Mouse (Mus musculus) hindbrain, embryonic 14.5 days (tissue): ENCODE data around the gene Emilin2. TPM values are rescaled to one million over a fixed set of nuclear protein-coding genes. Genes with fewer than 3 reads are reported as not detected.
A peak's percentile ranks its signal among the peaks of the same experiment; 100 is the strongest.

Experiments used
- ATAC-seq: fragments of 200-750 bp; cut with Nextera tagmentation; 2 replicates; pipeline ENCODE4 v1.8.0; 2017; ENCODE audit warnings: moderate number of reproducible peaks, mild to moderate bottlenecking, moderate TSS enrichment, moderate library complexity; ENCODE audit not compliant: low FRiP score
- DNase-seq: peaks from one replicate; pipeline ENCODE4 v3.0.0-alpha.2; 2015; ENCODE audit warnings: low spot score
- H3K27ac ChIP-seq: fragments of 300-500 bp; sonication (generic); 2 replicates; pipeline ENCODE4 v1.5.1; 2014; ENCODE audit warnings: mild to moderate bottlenecking, moderate library complexity
- H3K27me3 ChIP-seq: fragments of 300-500 bp; sonication (generic); 2 replicates; pipeline ENCODE4 v1.6.1; 2014; ENCODE audit warnings: mild to moderate bottlenecking, low read length, mixed read lengths; ENCODE audit not compliant: control insufficient read depth, insufficient read depth
- H3K36me3 ChIP-seq: fragments of 300-500 bp; sonication (generic); replicated peaks from 2 replicates; pipeline ENCODE4 v1.6.1; 2014; ENCODE audit not compliant: control insufficient read depth, insufficient read depth
- H3K4me1 ChIP-seq: fragments of 300-500 bp; sonication (generic); replicated peaks from 2 replicates; pipeline ENCODE4 v1.6.1; 2014; ENCODE audit warnings: antibody characterized with exemption, low read length, mixed read lengths; ENCODE audit not compliant: control insufficient read depth, insufficient read depth
- H3K4me2 ChIP-seq: fragments of 300-500 bp; sonication (generic); replicated peaks from 2 replicates; pipeline ENCODE4 v1.6.1; 2014; ENCODE audit warnings: mild to moderate bottlenecking, moderate library complexity
- H3K4me3 ChIP-seq: fragments of 300-500 bp; sonication (generic); replicated peaks from 2 replicates; pipeline ENCODE4 v1.5.1; 2014; ENCODE audit warnings: mild to moderate bottlenecking, low read length
- H3K9ac ChIP-seq: fragments of 300-500 bp; sonication (generic); 2 replicates; pipeline ENCODE4 v1.6.1; 2014
- H3K9me3 ChIP-seq: fragments of 300-500 bp; sonication (generic); 2 replicates; pipeline ENCODE4 v1.6.1; 2016; ENCODE audit warnings: low read length; ENCODE audit not compliant: control insufficient read depth
- WGBS: fragments of 180-500 bp; shearing (Covaris S2); extraction: QIAGEN DNeasy Blood & Tissue Kit; methylation state at CpG from one replicate; pipeline ENCODE4 v1.1.7; 2014; 5-methylcytosine and 5-hydroxymethylcytosine counted together
- polyA plus RNA-seq: library from polyadenylated mRNA; unstranded; fragments of >200 nt; fragmentation: Nextera tagmentation; extraction: Ambion mirVana; gene quantifications from 2 replicates; pipeline ENCODE4 v1.2.1, GENCODE M21; 2014

Emilin2 gene
- polyA plus RNA-seq = 2.3 and 2.5 TPM in 2 replicates

GRCm38 (mm10) chr17:71311340-71312171, at the start of gene Emilin2:
Gene Emilin2 (minus strand): TSS chr17:71311978.
- ATAC-seq (no peak), DNase-seq (no peak)
- peak within 1 kb of the TSS; percentile 56 for H3K9ac ChIP-seq
- 6% methylated on average over 20 of the region's 20 CpGs for WGBS
- H3K4me2 ChIP-seq = peak within 1 kb of the TSS; percentile 90
- no peak within 1 kb of the TSS for H3K27ac ChIP-seq
- no peaks in the 10 kb centered on the region for H3K9me3 ChIP-seq
- peak within 1 kb of the TSS; percentile 48 for H3K4me3 ChIP-seq
- H3K27me3 ChIP-seq = peaks cover 25% of the 10 kb centered on the region
- no peaks in the 10 kb centered on the region; the same call in 1 of the 2 replicates for H3K4me1 ChIP-seq
- no peaks in the 10 kb centered on the region for H3K36me3 ChIP-seq

GRCm38 (mm10) chr17:71355526-71355925, 43.7 kb upstream of the Emilin2 start:
- no peak overlapping the region for H3K9ac ChIP-seq
- no peaks in the 10 kb centered on the region for H3K4me1 ChIP-seq
- H3K4me3 ChIP-seq = no peak overlapping the region
- no peaks in the 10 kb centered on the region for H3K9me3 ChIP-seq
- no peak for DNase-seq
- H3K27ac ChIP-seq = no peak overlapping the region
- no peaks in the 10 kb centered on the region for H3K27me3 ChIP-seq
- peaks cover 55% of the 10 kb centered on the region for H3K36me3 ChIP-seq
- 89% methylated on average over 3 of the region's 3 CpGs for WGBS
- ATAC-seq = no peak
- no peak overlapping the region for H3K4me2 ChIP-seq

GRCm38 (mm10) chr17:71354205-71354604, 42.4 kb upstream of the Emilin2 start:
- Histone ChIP-seq H3K4me1 (no peaks in the 10 kb centered on the region), H3K36me3 (peaks cover 54% of the 10 kb centered on the region), H3K4me3 (no peak overlapping the region), H3K9ac (no peak overlapping the region), H3K27me3 (no peaks in the 10 kb centered on the region), H3K27ac (no peak overlapping the region), H3K9me3 (no peaks in the 10 kb centered on the region), H3K4me2 (no peak overlapping the region)
- no peak for DNase-seq
- ATAC-seq = no peak
- 96% methylated on average over 11 of the region's 11 CpGs for WGBS

- 84% methylated on average over 3 of the region's 3 CpGs for WGBS
- ATAC-seq = no peak
These were observed 36.4 kb upstream of the Emilin2 start for GRCm38 (mm10) chr17:71348188-71348587.

GRCm38 (mm10) chr17:71342006-71342405, 30.2 kb upstream of the Emilin2 start:
- H3K4me2 ChIP-seq = no peak overlapping the region
- H3K27ac ChIP-seq = no peak overlapping the region
- no peak overlapping the region for H3K4me3 ChIP-seq
- H3K27me3 ChIP-seq = no peaks in the 10 kb centered on the region
- H3K9me3 ChIP-seq = no peaks in the 10 kb centered on the region
- ATAC-seq (no peak), DNase-seq (no peak)
- 90% methylated on average over 3 of the region's 3 CpGs for WGBS
- peaks cover 29% of the 10 kb centered on the region for H3K36me3 ChIP-seq
- no peak overlapping the region for H3K9ac ChIP-seq
- no peaks in the 10 kb centered on the region for H3K4me1 ChIP-seq

More at GRCm38 (mm10) chr17:71348188-71348587, 36.4 kb upstream of the Emilin2 start:
- Histone ChIP-seq H3K27ac (no peak overlapping the region), H3K9me3 (no peaks in the 10 kb centered on the region), H3K4me2 (no peak overlapping the region), H3K4me3 (no peak overlapping the region), H3K36me3 (peaks cover 73% of the 10 kb centered on the region), H3K9ac (no peak overlapping the region), H3K4me1 (no peaks in the 10 kb centered on the region), H3K27me3 (no peaks in the 10 kb centered on the region)
- no peak for DNase-seq

- DNase-seq = no peak
These were observed 26.8 kb upstream of the Emilin2 start for GRCm38 (mm10) chr17:71338627-71339026.

GRCm38 (mm10) chr17:71337546-71337945, 25.8 kb upstream of the Emilin2 start:
- Histone ChIP-seq H3K4me3 (no peak overlapping the region), H3K27me3 (no peaks in the 10 kb centered on the region), H3K4me1 (no peaks in the 10 kb centered on the region), H3K9ac (no peak overlapping the region), H3K36me3 (no peaks in the 10 kb centered on the region), H3K9me3 (no peaks in the 10 kb centered on the region), H3K27ac (no peak overlapping the region), H3K4me2 (no peak overlapping the region)
- ATAC-seq (no peak), DNase-seq (no peak)
- WGBS = 95% methylated on average over 9 of the region's 9 CpGs

More at GRCm38 (mm10) chr17:71338627-71339026, 26.8 kb upstream of the Emilin2 start:
- WGBS = 95% methylated on average over 6 of the region's 6 CpGs
- H3K4me3 ChIP-seq = no peak overlapping the region
- H3K9me3 ChIP-seq = no peaks in the 10 kb centered on the region
- peaks cover 9% of the 10 kb centered on the region; the same call in 1 of the 2 replicates for H3K36me3 ChIP-seq
- H3K4me1 ChIP-seq = no peaks in the 10 kb centered on the region
- no peaks in the 10 kb centered on the region for H3K27me3 ChIP-seq
- no peak overlapping the region for H3K4me2 ChIP-seq
- no peak for ATAC-seq
- no peak overlapping the region for H3K9ac ChIP-seq
- no peak overlapping the region for H3K27ac ChIP-seq

- ATAC-seq (no peak), DNase-seq (no peak)
- WGBS = 61% methylated on average over 8 of the region's 8 CpGs
- Histone ChIP-seq H3K4me1 (no peaks in the 10 kb centered on the region), H3K27me3 (no peaks in the 10 kb centered on the region), H3K4me3 (no peak overlapping the region), H3K27ac (no peak overlapping the region), H3K9ac (no peak overlapping the region), H3K4me2 (no peak overlapping the region), H3K36me3 (no peaks in the 10 kb centered on the region), H3K9me3 (no peaks in the 10 kb centered on the region)
These were observed 24.6 kb upstream of the Emilin2 start for GRCm38 (mm10) chr17:71336421-71336820.

- no peaks in the 10 kb centered on the region for H3K9me3 ChIP-seq
- no peaks in the 10 kb centered on the region for H3K4me1 ChIP-seq
- ATAC-seq = no peak
- H3K4me2 ChIP-seq = no peak overlapping the region
- no peaks in the 10 kb centered on the region for H3K27me3 ChIP-seq
- WGBS = 79% methylated on average over 15 of the region's 15 CpGs
- H3K36me3 ChIP-seq = no peaks in the 10 kb centered on the region
- H3K27ac ChIP-seq = no peak overlapping the region
- H3K4me3 ChIP-seq = no peak overlapping the region
- no peak for DNase-seq
- no peak overlapping the region for H3K9ac ChIP-seq
These were observed 20.5 kb upstream of the Emilin2 start for GRCm38 (mm10) chr17:71332298-71332697.
